Mouse (Mus musculus) stomach, embryonic 14.5 days (tissue): ENCODE measurements around the gene Hmox1. TPM values are rescaled to one million over a fixed set of nuclear protein-coding genes. Genes with fewer than 3 reads are reported as not detected.

ENCODE experiments used
- ATAC-seq: fragments of 200-750 bp; cut with Nextera tagmentation; 2 replicates; pipeline ENCODE4 v1.8.0; 2017; ENCODE audit warnings: low read depth, moderate TSS enrichment; ENCODE audit not compliant: insufficient number of reproducible peaks, insufficient read depth, low FRiP score
- H3K27ac ChIP-seq: fragments of 300-500 bp; sonication (generic); 2 replicates; pipeline ENCODE4 v1.5.1; 2014; ENCODE audit warnings: mild to moderate bottlenecking, low read length, moderate library complexity, mixed read lengths
- H3K27me3 ChIP-seq: fragments of 300-500 bp; sonication (generic); 2 replicates; pipeline ENCODE4 v1.6.1; 2014; ENCODE audit warnings: low read length, control low read depth, mixed read lengths; ENCODE audit not compliant: control insufficient read depth, insufficient read depth
- H3K36me3 ChIP-seq: fragments of 300-500 bp; sonication (generic); 2 replicates; pipeline ENCODE4 v1.6.1; 2014; ENCODE audit warnings: mild to moderate bottlenecking, control low read depth, low read length, moderate library complexity, mixed read lengths; ENCODE audit not compliant: control insufficient read depth, insufficient read depth
- H3K4me1 ChIP-seq: fragments of 300-500 bp; sonication (generic); 2 replicates; pipeline ENCODE4 v1.6.1; 2014; ENCODE audit warnings: low read length, control low read depth, mixed read lengths; ENCODE audit not compliant: control insufficient read depth, insufficient read depth
- H3K4me2 ChIP-seq: fragments of 300-500 bp; sonication (generic); replicated peaks from 2 replicates; pipeline ENCODE4 v1.6.1; 2014; ENCODE audit warnings: low read depth, low read length, control low read depth
- H3K4me3 ChIP-seq: fragments of 300-500 bp; sonication (generic); 2 replicates; pipeline ENCODE4 v1.5.1; 2014; ENCODE audit warnings: low read depth, low read length, control low read depth
- H3K9ac ChIP-seq: fragments of 300-500 bp; sonication (generic); replicated peaks from 2 replicates; pipeline ENCODE4 v1.6.1; 2014; ENCODE audit warnings: low read depth, mild to moderate bottlenecking, control low read depth, low read length, moderate library complexity, mixed read lengths
- H3K9me3 ChIP-seq: fragments of 300-500 bp; sonication (generic); 2 replicates; pipeline ENCODE4 v1.6.1; 2016; ENCODE audit warnings: low read depth, low read length, control low read depth; ENCODE audit not compliant: control insufficient read depth
- WGBS: fragments of 180-500 bp; shearing (Covaris S2); extraction: QIAGEN DNeasy Blood & Tissue Kit; methylation state at CpG from one replicate; pipeline ENCODE4 v1.1.7; 2014; 5-methylcytosine and 5-hydroxymethylcytosine counted together
- polyA plus RNA-seq: library from polyadenylated mRNA; unstranded; fragments of >200 nt; fragmentation: Nextera tagmentation; extraction: Ambion mirVana; gene quantifications from 2 replicates; pipeline ENCODE4 v1.2.1, GENCODE M21; 2014

Gene Hmox1
- polyA plus RNA-seq, 1 experiment from 2014 or later, result 7.7 TPM

- H3K9me3 ChIP-seq, result no peaks in the 10 kb centered on the region
- H3K4me2 ChIP-seq, result no peak overlapping the region
- 73% methylated on average over 6 of the region's 6 CpGs for WGBS
- H3K4me1 ChIP-seq, result no peaks in the 10 kb centered on the region
- H3K9ac ChIP-seq, result no peak overlapping the region
- H3K27ac ChIP-seq, result no peak overlapping the region
- no peaks in the 10 kb centered on the region for H3K36me3 ChIP-seq
- no peak for ATAC-seq
- H3K27me3 ChIP-seq, result no peaks in the 10 kb centered on the region
- H3K4me3 ChIP-seq, result no peak overlapping the region
These were observed 11.1 kb upstream of the Hmox1 start for GRCm38 (mm10) chr8:75082181-75082805.

- peak overlapping the region; percentile 44; the same call in 1 of the 2 replicates for H3K27ac ChIP-seq
- 2% methylated on average over 17 of the region's 17 CpGs for WGBS
- peak overlapping the region; percentile 16; the same call in 1 of the 2 replicates for H3K4me3 ChIP-seq
These were observed 9.6 kb upstream of the Hmox1 start for GRCm38 (mm10) chr8:75083846-75084245.

GRCm38 (mm10) chr8:75084382-75085064 lies 8.9 kb upstream of the Hmox1 start:
- Histone ChIP-seq H3K9me3 (no peaks in the 10 kb centered on the region), H3K4me3 (no peak overlapping the region), H3K36me3 (no peaks in the 10 kb centered on the region), H3K27me3 (no peaks in the 10 kb centered on the region), H3K4me2 (0 out of 2 replicates have a peak overlapping the region, but pooled peaks have one; percentile 36), H3K9ac (no peak overlapping the region), H3K27ac (0 out of 2 replicates have a peak overlapping the region, but pooled peaks have one; percentile 7), H3K4me1 (peaks cover 6% of the 10 kb centered on the region)
- no peak for ATAC-seq
- WGBS, result 70% methylated on average over 3 of the region's 3 CpGs

More at GRCm38 (mm10) chr8:75083846-75084245, 9.6 kb upstream of the Hmox1 start:
- Histone ChIP-seq H3K4me2 (peak overlapping the region; percentile 36), H3K27me3 (no peaks in the 10 kb centered on the region), H3K9me3 (no peaks in the 10 kb centered on the region), H3K4me1 (no peaks in the 10 kb centered on the region), H3K36me3 (no peaks in the 10 kb centered on the region), H3K9ac (no peak overlapping the region)
- peak; percentile 95 for ATAC-seq

- 72% methylated on average over 2 of the region's 2 CpGs for WGBS
- no peaks in the 10 kb centered on the region for H3K27me3 ChIP-seq
- no peak for ATAC-seq
These were observed 7.4 kb upstream of the Hmox1 start for GRCm38 (mm10) chr8:75086002-75086401.

GRCm38 (mm10) chr8:75087127-75087526 lies 6.3 kb upstream of the Hmox1 start:
- H3K9me3 ChIP-seq, result no peaks in the 10 kb centered on the region
- H3K4me2 ChIP-seq, result no peak overlapping the region
- H3K27ac ChIP-seq, result no peak overlapping the region
- no peak overlapping the region for H3K4me3 ChIP-seq
- ATAC-seq, result no peak
- no peaks in the 10 kb centered on the region for H3K36me3 ChIP-seq
- no peaks in the 10 kb centered on the region for H3K27me3 ChIP-seq
- H3K9ac ChIP-seq, result no peak overlapping the region
- H3K4me1 ChIP-seq, result peaks cover 10% of the 10 kb centered on the region

More at GRCm38 (mm10) chr8:75086002-75086401, 7.4 kb upstream of the Hmox1 start:
- Histone ChIP-seq H3K4me2 (no peak overlapping the region), H3K4me3 (no peak overlapping the region), H3K9ac (no peak overlapping the region), H3K4me1 (peaks cover 10% of the 10 kb centered on the region), H3K36me3 (no peaks in the 10 kb centered on the region), H3K27ac (no peak overlapping the region), H3K9me3 (no peaks in the 10 kb centered on the region)

GRCm38 (mm10) chr8:75088989-75089881 lies 4.2 kb upstream of the Hmox1 start:
- Histone ChIP-seq H3K9me3 (no peaks in the 10 kb centered on the region), H3K4me1 (peaks cover 14% of the 10 kb centered on the region), H3K4me2 (peak overlapping the region; percentile 38), H3K4me3 (peak overlapping the region; percentile 8; the same call in 1 of the 2 replicates), H3K27ac (peak overlapping the region; percentile 86), H3K36me3 (no peaks in the 10 kb centered on the region), H3K27me3 (no peaks in the 10 kb centered on the region), H3K9ac (0 out of 2 replicates have a peak overlapping the region, but pooled peaks have one; percentile 7)
- WGBS, result 4% methylated on average over 6 of the region's 6 CpGs
- ATAC-seq, result peak; percentile 64

GRCm38 (mm10) chr8:75090781-75091365 lies 2.5 kb upstream of the Hmox1 start:
- Histone ChIP-seq H3K4me3 (no peak overlapping the region), H3K4me1 (peaks cover 14% of the 10 kb centered on the region), H3K9me3 (no peaks in the 10 kb centered on the region), H3K4me2 (no peak overlapping the region), H3K27me3 (no peaks in the 10 kb centered on the region), H3K9ac (no peak overlapping the region), H3K27ac (no peak overlapping the region), H3K36me3 (no peaks in the 10 kb centered on the region)
- 81% methylated on average over 4 of the region's 4 CpGs for WGBS
- ATAC-seq, result no peak

GRCm38 (mm10) chr8:75102956-75103355 lies 9.5 kb downstream of the Hmox1 start:
- Histone ChIP-seq H3K4me3 (no peak overlapping the region), H3K4me1 (no peaks in the 10 kb centered on the region), H3K9me3 (no peaks in the 10 kb centered on the region), H3K27me3 (no peaks in the 10 kb centered on the region), H3K9ac (no peak overlapping the region), H3K36me3 (no peaks in the 10 kb centered on the region), H3K4me2 (no peak overlapping the region), H3K27ac (no peak overlapping the region)
- ATAC-seq, result no peak
- 83% methylated on average over 4 of the region's 4 CpGs for WGBS
